Mouse (Mus musculus): ENCODE measurements around the gene Olfr1390. TPM values are rescaled to one million over a fixed set of nuclear protein-coding genes. Genes with fewer than 3 reads are reported as not detected.
"Not testable (repeated sequence)": the region's sequence is repeated elsewhere in the genome, so short reads cannot be mapped to it uniquely, and the experiment has no call there.

Gene Olfr1390
- polyA plus RNA-seq (2014; fragmentation: Nextera tagmentation; extraction: Ambion mirVana): not detected in 2 replicates

DNA sequence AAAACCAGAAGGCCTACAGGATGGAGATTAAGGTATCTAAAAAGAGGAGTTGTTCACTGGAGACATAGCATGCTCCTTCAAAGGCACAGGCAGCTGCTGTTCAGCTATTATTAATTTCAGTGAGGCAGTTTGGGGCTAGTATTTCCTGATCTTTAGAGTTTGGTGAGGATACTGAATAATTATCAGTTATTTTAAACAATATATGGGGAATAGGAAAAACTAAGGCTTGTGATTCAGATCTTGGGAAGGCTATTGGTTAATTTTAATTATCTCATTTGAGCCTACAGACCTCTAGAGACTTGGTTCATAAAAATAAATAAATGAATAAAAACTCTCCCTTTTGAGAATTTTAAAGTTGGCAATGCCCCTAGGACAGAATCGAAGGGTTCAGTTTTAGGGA, at the start of gene Olfr1390:
Olfr1390 (plus strand) TSS at position 301 of the 400 bp plus-strand sequence.
- Histone ChIP-seq H3K4me1 (ENCODE audit: control insufficient read depth, insufficient read depth, low read length) (no peaks in the 10 kb centered on the region), H3K9me3 (replicated peaks; ENCODE audit: control insufficient read depth, low read length) (no peaks in the 10 kb centered on the region), H3K4me2 (ENCODE audit: low read depth, low read length) (no peak within 1 kb of the TSS), H3K27ac (replicated peaks; ENCODE audit: low read depth, low read length) (no peak within 1 kb of the TSS), H3K9ac (replicated peaks; ENCODE audit: low read length) (no peak within 1 kb of the TSS), H3K36me3 (replicated peaks; ENCODE audit: control insufficient read depth, insufficient read depth, low read depth, low read length) (no peaks in the 10 kb centered on the region), H3K4me3 (ENCODE audit: low read depth, low read length) (no peak within 1 kb of the TSS), H3K27me3 (ENCODE audit: control insufficient read depth, insufficient read depth, low read length) (no peaks in the 10 kb centered on the region)
- DNase-seq (ENCODE audit: low spot score) (no peak), ATAC-seq (replicated peaks; ENCODE audit: insufficient number of reproducible peaks, low FRiP score, low TSS enrichment, low read depth) (no peak)
- WGBS: 85% methylated on average over 1 of the region's 1 CpGs

DNA sequence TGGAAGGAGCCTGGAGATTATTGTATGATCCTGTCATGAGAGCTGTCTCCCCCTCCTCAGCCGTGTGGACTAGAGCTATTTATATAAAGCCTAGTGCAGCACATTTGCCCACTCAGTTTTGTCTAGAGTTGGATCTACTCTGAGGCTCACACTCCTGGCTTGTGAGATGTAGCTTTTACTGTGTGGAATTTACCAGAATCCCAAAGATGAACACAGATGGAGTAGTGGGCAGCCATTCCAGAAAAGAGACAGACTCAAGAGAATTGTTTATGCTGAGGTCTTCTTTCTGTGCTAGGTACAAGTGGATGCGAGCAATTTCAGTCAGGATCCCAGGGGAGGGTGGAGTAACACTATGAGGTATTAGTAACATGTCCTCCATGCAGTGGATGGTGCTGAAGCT, 47.7 kb upstream of the Olfr1390 start:
- no peaks in the 10 kb centered on the region for H3K27me3 ChIP-seq (ENCODE audit: control insufficient read depth, insufficient read depth, low read length)
- no peak for ATAC-seq (replicated peaks; ENCODE audit: insufficient number of reproducible peaks, low FRiP score, low TSS enrichment, low read depth)
- no peak for DNase-seq (ENCODE audit: low spot score)
- no peak overlapping the region for H3K27ac ChIP-seq (replicated peaks; ENCODE audit: low read depth, low read length)
- H3K4me3 ChIP-seq (ENCODE audit: low read depth, low read length): no peak overlapping the region
- no peaks in the 10 kb centered on the region for H3K4me1 ChIP-seq (ENCODE audit: control insufficient read depth, insufficient read depth, low read length)
- no peaks in the 10 kb centered on the region for H3K9me3 ChIP-seq (replicated peaks; ENCODE audit: control insufficient read depth, low read length)
- 88% methylated on average over 2 of the region's 2 CpGs for WGBS
- H3K4me2 ChIP-seq (ENCODE audit: low read depth, low read length): no peak overlapping the region
- H3K9ac ChIP-seq (replicated peaks; ENCODE audit: low read length): no peak overlapping the region
- H3K36me3 ChIP-seq (replicated peaks; ENCODE audit: control insufficient read depth, insufficient read depth, low read depth, low read length): no peaks in the 10 kb centered on the region

DNA sequence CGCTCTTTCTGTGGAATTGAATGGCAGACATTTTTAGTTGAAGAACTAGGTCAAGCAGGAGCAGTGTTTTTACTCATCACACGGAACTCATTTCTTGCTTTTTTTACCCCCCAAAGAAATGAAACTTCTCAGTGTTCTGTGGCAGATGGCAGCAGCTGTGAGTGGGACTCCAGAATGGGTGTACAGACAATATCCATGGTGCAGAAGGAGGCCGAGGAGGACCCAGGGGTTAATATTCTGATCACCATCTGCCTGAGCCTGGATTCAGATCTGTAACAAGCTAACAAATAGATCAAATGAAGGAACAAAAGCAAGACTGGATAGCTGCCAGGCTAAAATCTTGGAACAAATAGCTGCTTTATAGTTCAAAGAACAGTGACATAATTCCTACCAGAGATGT, 42.2 kb upstream of the Olfr1390 start:
- no peaks in the 10 kb centered on the region for H3K27me3 ChIP-seq (ENCODE audit: control insufficient read depth, insufficient read depth, low read length)
- ATAC-seq (replicated peaks; ENCODE audit: insufficient number of reproducible peaks, low FRiP score, low TSS enrichment, low read depth) (no peak), DNase-seq (ENCODE audit: low spot score) (no peak)
- H3K9ac ChIP-seq (replicated peaks; ENCODE audit: low read length): no peak overlapping the region
- H3K36me3 ChIP-seq (replicated peaks; ENCODE audit: control insufficient read depth, insufficient read depth, low read depth, low read length): no peaks in the 10 kb centered on the region
- H3K4me3 ChIP-seq (ENCODE audit: low read depth, low read length): no peak overlapping the region
- no peak overlapping the region for H3K27ac ChIP-seq (replicated peaks; ENCODE audit: low read depth, low read length)
- H3K9me3 ChIP-seq (replicated peaks; ENCODE audit: control insufficient read depth, low read length): no peaks in the 10 kb centered on the region
- H3K4me2 ChIP-seq (ENCODE audit: low read depth, low read length): no peak overlapping the region
- no peaks in the 10 kb centered on the region for H3K4me1 ChIP-seq (ENCODE audit: control insufficient read depth, insufficient read depth, low read length)
- 81% methylated on average over 3 of the region's 3 CpGs for WGBS

DNA sequence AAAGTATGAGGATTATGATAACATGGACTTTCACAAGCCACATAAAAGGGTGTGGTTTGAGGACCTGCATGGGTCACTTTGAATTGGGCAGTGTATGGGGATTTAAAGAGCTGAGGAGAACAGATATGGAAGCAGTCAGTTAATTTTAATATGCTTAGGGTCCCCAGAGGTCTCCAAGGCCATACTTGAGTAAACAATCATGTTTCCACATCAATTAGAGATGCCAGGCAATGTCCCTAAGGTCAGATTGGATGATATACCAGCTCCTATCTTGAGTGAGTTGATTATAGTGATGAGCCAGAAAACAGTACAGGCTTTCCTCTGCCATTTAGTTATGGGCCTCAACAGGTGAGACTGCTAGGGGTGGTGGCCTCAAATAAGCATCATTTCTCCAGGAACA, 30.5 kb upstream of the Olfr1390 start, which contains the start of gene Olfr10:
Olfr10 (plus strand) TSS at position 301 of the 400 bp plus-strand sequence.
- Histone ChIP-seq H3K9me3 (replicated peaks; ENCODE audit: control insufficient read depth, low read length) (no peaks in the 10 kb centered on the region), H3K4me3 (ENCODE audit: low read depth, low read length) (no peak within 1 kb of the TSS), H3K4me1 (ENCODE audit: control insufficient read depth, insufficient read depth, low read length) (no peaks in the 10 kb centered on the region), H3K27ac (replicated peaks; ENCODE audit: low read depth, low read length) (no peak within 1 kb of the TSS), H3K9ac (replicated peaks; ENCODE audit: low read length) (no peak within 1 kb of the TSS), H3K36me3 (replicated peaks; ENCODE audit: control insufficient read depth, insufficient read depth, low read depth, low read length) (no peaks in the 10 kb centered on the region), H3K27me3 (ENCODE audit: control insufficient read depth, insufficient read depth, low read length) (no peaks in the 10 kb centered on the region), H3K4me2 (ENCODE audit: low read depth, low read length) (no peak within 1 kb of the TSS)
- DNase-seq (ENCODE audit: low spot score) (no peak), ATAC-seq (replicated peaks; ENCODE audit: insufficient number of reproducible peaks, low FRiP score, low TSS enrichment, low read depth) (no peak)

DNA sequence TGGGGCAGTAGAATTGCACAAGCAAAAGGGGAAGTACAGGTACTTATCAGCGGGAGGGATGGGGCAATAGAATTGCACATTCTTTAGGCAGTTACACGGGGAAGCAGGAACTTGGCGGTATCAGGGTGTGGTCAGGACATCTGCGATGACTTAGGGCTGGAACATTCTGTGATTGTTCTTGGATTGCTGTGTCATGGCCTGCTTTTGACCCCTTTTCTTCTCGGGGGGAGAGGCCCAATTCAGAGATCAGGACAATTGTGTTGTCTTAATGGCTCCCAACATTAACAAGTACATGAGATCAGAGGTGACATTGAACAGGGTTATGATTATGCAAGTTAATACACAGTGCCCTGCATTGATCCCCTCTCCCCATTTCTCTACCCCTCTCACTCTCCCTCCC, 26.4 kb upstream of the Olfr1390 start:
- H3K4me1 ChIP-seq (ENCODE audit: control insufficient read depth, insufficient read depth, low read length); ATAC-seq (replicated peaks; ENCODE audit: insufficient number of reproducible peaks, low FRiP score, low TSS enrichment, low read depth); H3K4me3 ChIP-seq (ENCODE audit: low read depth, low read length); H3K27me3 ChIP-seq (ENCODE audit: control insufficient read depth, insufficient read depth, low read length); H3K4me2 ChIP-seq (ENCODE audit: low read depth, low read length); DNase-seq (ENCODE audit: low spot score); H3K27ac ChIP-seq (replicated peaks; ENCODE audit: low read depth, low read length); H3K9ac ChIP-seq (replicated peaks; ENCODE audit: low read length); H3K36me3 ChIP-seq (replicated peaks; ENCODE audit: control insufficient read depth, insufficient read depth, low read depth, low read length); H3K9me3 ChIP-seq (replicated peaks; ENCODE audit: control insufficient read depth, low read length): not testable (repeated sequence)
- 83% methylated on average over 5 of the region's 5 CpGs for WGBS

DNA sequence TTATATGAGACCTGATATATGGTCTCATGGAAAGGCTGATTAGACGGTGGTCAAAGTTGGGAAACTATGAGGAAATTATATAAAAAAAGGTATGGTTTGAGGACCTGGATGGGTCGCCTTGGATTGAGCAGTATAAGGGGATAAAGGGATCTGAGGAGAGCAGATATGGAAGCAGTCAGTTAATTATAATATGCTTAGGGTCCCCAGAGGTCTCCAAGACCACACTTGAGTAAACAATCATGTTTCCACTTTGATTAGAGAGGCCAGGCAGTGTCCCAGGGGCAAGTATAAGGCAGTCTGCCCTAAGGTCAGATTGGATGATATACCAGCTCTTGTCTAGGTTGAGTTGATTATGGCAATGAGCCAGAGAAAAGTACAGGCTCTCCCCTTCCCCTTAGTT, 12.5 kb upstream of the Olfr1390 start, which contains the start of gene Olfr1391:
Olfr1391 (plus strand) TSS at position 301 of the 400 bp plus-strand sequence.
- no peak for DNase-seq (ENCODE audit: low spot score)
- Histone ChIP-seq H3K36me3 (replicated peaks; ENCODE audit: control insufficient read depth, insufficient read depth, low read depth, low read length) (no peaks in the 10 kb centered on the region), H3K9ac (replicated peaks; ENCODE audit: low read length) (no peak within 1 kb of the TSS), H3K4me3 (ENCODE audit: low read depth, low read length) (no peak within 1 kb of the TSS), H3K9me3 (replicated peaks; ENCODE audit: control insufficient read depth, low read length) (no peaks in the 10 kb centered on the region), H3K4me1 (ENCODE audit: control insufficient read depth, insufficient read depth, low read length) (no peaks in the 10 kb centered on the region), H3K4me2 (ENCODE audit: low read depth, low read length) (no peak within 1 kb of the TSS), H3K27me3 (ENCODE audit: control insufficient read depth, insufficient read depth, low read length) (no peaks in the 10 kb centered on the region), H3K27ac (replicated peaks; ENCODE audit: low read depth, low read length) (no peak within 1 kb of the TSS)
- no peak for ATAC-seq (replicated peaks; ENCODE audit: insufficient number of reproducible peaks, low FRiP score, low TSS enrichment, low read depth)
- 68% methylated on average over 2 of the region's 2 CpGs for WGBS

DNA sequence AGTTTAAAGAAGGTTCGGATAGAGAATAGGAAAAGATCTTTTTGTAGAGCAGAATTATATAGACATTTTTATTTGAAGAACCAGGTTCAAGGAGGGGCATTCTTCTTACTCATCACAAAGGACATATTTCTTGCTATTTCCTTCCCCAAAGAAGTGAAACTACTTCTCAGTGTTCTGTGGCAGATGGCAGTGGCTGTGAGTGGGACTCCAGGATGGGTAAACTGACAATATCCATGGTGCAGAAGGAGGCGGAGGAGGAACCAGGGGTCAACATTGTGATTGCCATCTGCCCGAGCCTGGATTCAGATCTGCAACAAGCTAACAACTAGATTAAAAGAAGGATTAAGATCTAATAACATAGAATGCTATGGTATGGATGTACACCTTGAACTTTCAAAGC, 8.3 kb upstream of the Olfr1390 start:
- WGBS: 84% methylated on average over 3 of the region's 3 CpGs
- Histone ChIP-seq H3K9me3 (replicated peaks; ENCODE audit: control insufficient read depth, low read length) (no peaks in the 10 kb centered on the region), H3K27me3 (ENCODE audit: control insufficient read depth, insufficient read depth, low read length) (no peaks in the 10 kb centered on the region), H3K4me3 (ENCODE audit: low read depth, low read length) (no peak overlapping the region), H3K9ac (replicated peaks; ENCODE audit: low read length) (no peak overlapping the region), H3K36me3 (replicated peaks; ENCODE audit: control insufficient read depth, insufficient read depth, low read depth, low read length) (no peaks in the 10 kb centered on the region), H3K4me1 (ENCODE audit: control insufficient read depth, insufficient read depth, low read length) (no peaks in the 10 kb centered on the region), H3K27ac (replicated peaks; ENCODE audit: low read depth, low read length) (no peak overlapping the region), H3K4me2 (ENCODE audit: low read depth, low read length) (no peak overlapping the region)
- DNase-seq (ENCODE audit: low spot score) (no peak), ATAC-seq (replicated peaks; ENCODE audit: insufficient number of reproducible peaks, low FRiP score, low TSS enrichment, low read depth) (no peak)

DNA sequence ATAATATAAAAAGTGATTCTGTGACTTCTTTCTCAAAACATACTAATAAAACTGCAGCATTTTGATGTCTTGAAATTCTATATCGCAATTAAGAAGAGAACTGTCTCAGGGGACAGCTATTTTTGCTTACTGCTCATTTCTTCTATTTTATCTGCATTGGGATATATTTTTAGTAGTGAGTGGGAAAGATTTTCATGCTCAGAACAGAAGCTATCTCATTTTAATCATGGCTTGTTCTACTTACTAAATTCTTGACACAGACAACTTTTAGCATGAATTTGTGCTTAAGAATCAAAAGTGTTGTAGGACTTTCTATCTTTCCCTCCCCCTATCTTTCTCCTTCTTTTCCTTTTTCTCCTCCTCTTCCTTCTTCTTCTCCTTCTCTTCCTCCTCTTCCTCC, 5.3 kb upstream of the Olfr1390 start:
- Histone ChIP-seq H3K4me1 (ENCODE audit: control insufficient read depth, insufficient read depth, low read length) (no peaks in the 10 kb centered on the region), H3K4me2 (ENCODE audit: low read depth, low read length) (no peak overlapping the region), H3K9ac (replicated peaks; ENCODE audit: low read length) (no peak overlapping the region), H3K27ac (replicated peaks; ENCODE audit: low read depth, low read length) (no peak overlapping the region), H3K4me3 (ENCODE audit: low read depth, low read length) (no peak overlapping the region), H3K9me3 (replicated peaks; ENCODE audit: control insufficient read depth, low read length) (no peaks in the 10 kb centered on the region), H3K36me3 (replicated peaks; ENCODE audit: control insufficient read depth, insufficient read depth, low read depth, low read length) (no peaks in the 10 kb centered on the region), H3K27me3 (ENCODE audit: control insufficient read depth, insufficient read depth, low read length) (no peaks in the 10 kb centered on the region)
- ATAC-seq (replicated peaks; ENCODE audit: insufficient number of reproducible peaks, low FRiP score, low TSS enrichment, low read depth): no peak
- WGBS: 72% methylated on average over 1 of the region's 1 CpGs
- DNase-seq (ENCODE audit: low spot score): no peak

All from embryonic facial prominence, embryonic 11.5 days (tissue).